Comparison of ENCODE assay signal across 25 mouse cellular contexts in the genomic region with DNA sequence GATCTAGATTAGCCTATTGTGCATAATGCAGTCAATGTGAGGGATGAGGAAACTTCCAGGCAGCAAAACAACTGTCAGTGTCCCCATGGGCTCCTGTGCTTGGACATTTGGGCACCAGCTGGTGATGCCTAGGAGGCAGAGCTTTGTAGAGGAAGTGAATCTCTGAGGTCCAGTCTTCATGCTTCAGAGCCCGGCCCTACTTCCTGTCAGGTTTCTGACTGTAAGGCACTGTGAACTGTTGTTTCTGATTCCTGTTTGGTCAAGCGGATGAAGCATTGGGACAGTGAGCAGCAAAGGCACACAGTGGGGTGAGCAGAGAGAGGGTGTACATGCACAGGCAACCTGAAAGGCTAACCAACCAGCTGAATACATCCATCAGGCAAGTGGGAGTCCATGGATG. TPM values are rescaled to one million over a fixed set of nuclear protein-coding genes. Genes with fewer than 3 reads are reported as not detected.
"Had no signal": no experiment of that assay in that cellular context is flagged by ENCODE, and none has a peak within 500 bp of the region (broad histone marks: within the 10 kb centered on the region; RNA-seq: fewer than 3 reads in every experiment).

No protein-coding gene starts in this region.

- H3K9me3 ChIP-seq: limb, embryonic 12.5 days; limb, embryonic 15.5 days had no signal

- H3K27me3 ChIP-seq: limb, embryonic 12.5 days; limb, embryonic 15.5 days had no signal

- H3K36me3 ChIP-seq: limb, embryonic 12.5 days; limb, embryonic 15.5 days had no signal

- ATAC-seq: liver, postnatal 0 days; lung, postnatal 0 days had no signal

- DNase-seq: kidney, adult 2 months; kidney, postnatal 36 days; left cerebral cortex, postnatal 4 days; liver, postnatal 0 days; lung, embryonic 14.5 days; midbrain, embryonic 14.5 days; right cerebral cortex, adult 18-20 months; right cerebral cortex, postnatal 14 days; right cerebral cortex, postnatal 4 days; thymus, adult 18-20 months; thymus, postnatal 36 days had no signal

- H3K4me1 ChIP-seq: limb, embryonic 12.5 days; limb, embryonic 15.5 days had no signal

- H3K4me2 ChIP-seq: limb, embryonic 12.5 days; limb, embryonic 15.5 days; liver, embryonic 11.5 days; lung, embryonic 14.5 days; midbrain, embryonic 11.5 days had no signal

- H3K27ac ChIP-seq: kidney, postnatal 0 days; limb, embryonic 12.5 days; limb, embryonic 15.5 days; liver, embryonic 14.5 days; macrophage had no signal

- H3K9ac ChIP-seq: limb, embryonic 12.5 days; limb, embryonic 15.5 days; liver, embryonic 14.5 days; liver, postnatal 0 days; lung, embryonic 14.5 days had no signal

- H3K4me3 ChIP-seq: limb, embryonic 12.5 days; limb, embryonic 15.5 days had no signal

RNA-seq across cellular contexts. Expression of a gene that starts 14.5 kb away (rescaled TPM):
- polyA plus RNA-seq: macrophage had no signal

RNA-seq across cellular contexts. Expression of a gene that starts 53.0 kb away (rescaled TPM):
- polyA plus RNA-seq: kidney, adult 2 months; kidney, embryonic 14.5 days; kidney, postnatal 0 days; limb, embryonic 12.5 days; liver, embryonic 11.5 days; liver, embryonic 14.5 days; liver, postnatal 0 days; lung, embryonic 14.5 days; lung, postnatal 0 days; macrophage; midbrain, embryonic 11.5 days; midbrain, embryonic 14.5 days; midbrain, postnatal 0 days; neural tube, embryonic 11.5 days; neural tube, embryonic 14.5 days; stomach, embryonic 16.5 days; testis, adult 2 months had no signal
